Mouse (Mus musculus) spleen, adult 18-20 months (tissue): ENCODE results near the gene Mark3.
"Not testable (repeated sequence)": the region's sequence is repeated elsewhere in the genome, so short reads cannot be mapped to it uniquely, and the experiment has no call there.

ENCODE experiments used
- DNase-seq, 2 experiments: peaks; one replicate each; pipeline ENCODE4 v3.0.0; 2022; ENCODE audit warnings: mixed read lengths in 2 of 2

Gene Mark3

DNA sequence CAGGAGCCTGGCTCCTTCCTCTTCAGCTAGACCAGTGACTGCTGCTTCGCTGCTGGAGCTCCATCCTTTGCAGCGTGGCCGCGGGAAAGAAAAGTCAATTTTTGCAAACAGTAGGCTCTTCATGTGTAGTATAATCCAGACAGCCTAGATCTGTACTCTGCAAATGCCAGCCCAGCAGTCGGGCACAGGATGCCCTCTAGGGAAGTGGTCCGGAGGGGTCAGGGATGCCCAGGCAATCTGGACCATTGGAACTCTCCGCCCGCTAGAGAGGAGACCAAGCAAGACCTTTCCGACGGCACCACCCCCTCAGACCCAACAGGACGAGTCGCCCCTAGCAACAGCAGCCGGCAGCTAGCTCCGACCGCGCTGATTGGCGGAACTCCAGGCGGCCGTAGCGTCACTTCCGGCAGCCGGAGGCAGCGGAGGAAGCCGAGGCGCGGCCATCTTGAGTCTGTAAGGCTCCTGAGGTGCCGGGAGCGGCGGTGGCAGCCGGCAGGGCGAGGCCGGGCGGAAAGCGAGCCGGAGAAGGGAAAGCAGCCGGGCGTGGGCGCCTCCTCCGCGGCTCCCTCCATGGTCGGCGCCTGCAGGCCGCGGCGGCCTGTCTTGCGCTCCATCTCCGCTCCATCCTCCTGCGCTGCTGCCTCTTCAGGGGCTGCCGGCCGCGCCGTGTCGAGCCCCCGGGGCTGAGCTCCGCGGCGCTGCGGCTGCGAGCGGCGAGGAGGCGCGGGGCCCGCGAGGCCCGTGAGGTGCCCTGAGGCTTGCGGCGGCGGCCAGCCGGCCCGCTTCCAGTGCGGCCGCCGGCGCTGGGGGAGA is at the start of gene Mark3:
TSS of gene Mark3 (plus strand) at position 450 of the 813 bp plus-strand sequence.
- DNase-seq = peak; percentile 91 to 92

DNA sequence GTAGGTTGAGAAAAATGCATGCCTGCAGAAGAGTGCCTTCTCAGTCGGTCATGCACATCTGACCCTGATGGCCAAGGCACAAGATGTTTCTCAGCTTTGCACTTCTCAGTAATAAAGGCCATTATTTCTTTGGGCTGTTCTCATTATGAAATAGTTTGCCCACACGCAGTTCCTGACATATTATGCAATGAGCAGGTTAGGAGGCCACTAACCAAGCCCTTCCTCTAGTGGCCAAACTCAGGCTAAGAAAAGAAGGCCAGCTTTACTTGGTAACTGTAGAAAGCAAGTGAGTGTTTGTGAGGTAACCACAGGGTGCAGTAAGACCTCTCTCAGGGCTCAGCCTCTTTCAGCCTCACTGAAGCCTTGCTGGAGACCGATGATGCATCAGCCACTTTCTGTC is 49.4 kb upstream of the Mark3 start:
- no peak for DNase-seq

DNA sequence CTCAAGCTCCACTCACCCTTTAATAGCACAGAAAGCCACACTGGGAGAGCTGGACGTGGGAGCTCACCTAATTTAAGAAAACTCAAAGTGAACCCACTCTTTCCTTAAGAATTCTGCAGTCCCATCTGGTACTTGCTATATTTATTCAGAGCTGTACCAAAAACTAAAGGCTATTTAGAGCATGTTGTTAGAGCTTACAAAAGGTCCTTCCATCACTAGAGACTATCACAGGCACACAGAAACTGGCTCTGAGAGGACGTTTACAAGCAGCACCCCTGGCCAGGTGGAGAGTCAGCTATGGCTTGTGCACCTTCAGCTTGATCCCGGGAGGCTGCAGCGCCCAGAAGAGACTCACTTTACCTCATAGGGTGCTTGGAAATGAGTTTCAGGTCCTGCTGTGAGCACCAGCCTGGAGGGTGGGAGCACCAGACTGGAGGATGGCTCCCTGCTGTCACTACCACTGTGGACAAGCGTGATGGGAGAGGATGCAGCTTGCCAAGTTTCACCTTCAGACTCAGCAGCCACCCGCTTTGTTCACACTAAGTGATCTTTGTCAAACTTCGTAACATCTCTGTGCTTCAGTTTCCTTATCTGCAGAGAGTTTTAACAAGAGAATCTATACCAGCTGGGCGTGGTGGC is 46.6 kb upstream of the Mark3 start:
- no peak for DNase-seq

DNA sequence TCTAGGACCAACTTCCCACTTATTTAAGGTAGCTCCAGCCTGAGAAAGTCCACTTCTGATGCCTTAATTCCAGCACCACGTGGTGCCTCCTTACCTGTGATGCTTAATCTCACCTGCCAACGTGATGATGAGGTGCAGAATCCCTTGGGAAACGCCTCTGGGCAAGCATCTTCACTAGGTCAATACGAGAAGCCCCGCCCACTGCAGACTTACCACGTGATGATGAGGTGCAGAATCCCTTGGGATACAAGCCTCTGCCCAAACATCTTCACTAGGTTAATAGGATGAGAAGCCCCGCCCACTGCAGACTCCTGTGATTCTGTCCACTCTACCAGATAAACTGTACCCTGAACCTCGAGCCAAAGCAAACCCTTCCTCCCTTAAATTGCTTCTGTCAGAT is 45.1 kb upstream of the Mark3 start:
- no peak for DNase-seq

DNA sequence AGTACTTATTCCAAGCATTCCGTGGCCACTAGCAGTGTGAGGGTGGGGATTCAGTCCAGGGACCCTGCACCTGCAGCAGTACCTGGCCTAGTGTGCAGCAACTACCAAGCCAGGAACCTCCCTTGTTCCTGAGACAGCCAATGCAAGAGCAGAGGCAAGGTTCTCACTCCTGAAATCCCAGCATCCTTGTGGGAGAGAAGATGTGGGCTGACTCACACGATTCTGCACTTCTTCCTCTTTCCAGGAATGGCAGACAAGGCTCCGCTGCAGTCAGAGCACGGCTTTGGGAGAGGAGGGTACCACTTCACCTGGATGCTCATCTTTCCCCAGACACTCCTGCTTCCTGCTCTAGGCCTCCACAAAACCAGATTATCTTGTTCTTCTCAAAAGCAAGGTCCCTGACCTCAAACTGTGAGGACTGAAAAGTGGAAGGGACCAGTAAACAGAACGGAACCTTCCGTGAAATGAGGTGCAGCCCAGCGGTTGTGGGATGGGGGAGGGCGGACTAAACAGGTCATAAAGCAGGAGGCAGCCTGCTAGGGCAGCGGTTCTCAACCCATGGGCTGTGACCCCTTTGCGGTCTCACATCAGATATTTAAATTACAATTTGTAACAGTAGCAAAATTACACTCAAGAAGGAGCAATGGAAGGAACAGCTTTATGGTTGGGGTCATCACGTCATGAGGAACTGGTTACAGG is 41.1 kb upstream of the Mark3 start:
- DNase-seq = no peak

DNA sequence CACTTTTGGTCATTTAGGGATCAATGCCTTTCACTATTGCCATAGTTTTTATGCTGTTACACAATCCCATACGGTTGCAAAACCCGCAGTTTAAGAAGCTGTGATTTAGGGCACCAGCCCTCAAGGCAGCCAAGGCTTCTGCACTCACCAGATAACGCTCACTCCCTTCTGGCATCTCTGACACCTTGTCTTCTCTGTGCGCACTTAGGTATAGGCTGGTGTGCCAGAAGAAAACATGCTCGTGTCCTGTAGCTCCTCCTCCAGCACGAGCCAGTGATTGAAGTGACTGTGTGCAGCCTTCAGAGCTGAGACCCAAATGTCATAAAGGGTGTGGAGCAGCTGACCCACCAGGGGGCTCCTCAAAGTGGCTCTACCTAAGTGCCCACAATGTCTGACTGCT is 39.0 kb upstream of the Mark3 start:
- no peak for DNase-seq

DNA sequence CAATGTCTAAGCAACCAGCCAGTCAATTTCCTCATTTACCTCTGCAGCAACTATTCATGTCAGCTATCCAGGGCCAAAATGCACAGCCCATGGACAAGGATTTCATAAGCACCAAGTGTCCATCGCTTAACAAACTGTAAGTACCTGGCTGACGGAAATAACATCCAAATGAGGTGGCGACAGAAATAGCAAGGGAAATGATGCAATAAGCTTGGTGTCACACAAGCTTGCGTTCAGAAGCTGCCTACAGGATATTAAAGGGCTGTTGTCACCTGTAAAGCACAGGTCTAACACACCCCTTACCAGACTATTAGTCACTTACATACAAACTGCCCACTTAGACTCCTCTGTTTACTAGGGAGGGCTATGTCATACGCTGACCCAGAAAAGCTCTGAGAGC is 38.6 kb upstream of the Mark3 start:
- DNase-seq = no peak

DNA sequence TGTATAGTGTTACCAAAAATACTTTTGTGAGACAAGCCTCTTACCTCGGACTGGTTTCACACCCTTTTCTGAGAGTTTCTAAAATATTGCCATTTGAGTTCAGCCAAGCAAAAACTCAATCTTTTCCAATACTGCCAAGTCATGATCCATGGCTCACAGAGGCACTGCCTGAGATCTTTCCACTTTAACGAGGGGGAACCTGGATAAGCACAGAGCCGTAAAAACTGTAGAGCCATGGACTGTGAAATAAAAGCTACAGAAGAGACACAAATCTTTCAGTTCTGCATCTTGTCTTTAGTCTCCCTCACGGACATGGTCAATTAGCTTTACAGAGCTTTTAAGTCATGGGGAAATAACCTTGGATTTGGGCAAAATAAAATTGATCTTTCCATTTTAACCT is 37.6 kb upstream of the Mark3 start:
- DNase-seq = no peak

DNA sequence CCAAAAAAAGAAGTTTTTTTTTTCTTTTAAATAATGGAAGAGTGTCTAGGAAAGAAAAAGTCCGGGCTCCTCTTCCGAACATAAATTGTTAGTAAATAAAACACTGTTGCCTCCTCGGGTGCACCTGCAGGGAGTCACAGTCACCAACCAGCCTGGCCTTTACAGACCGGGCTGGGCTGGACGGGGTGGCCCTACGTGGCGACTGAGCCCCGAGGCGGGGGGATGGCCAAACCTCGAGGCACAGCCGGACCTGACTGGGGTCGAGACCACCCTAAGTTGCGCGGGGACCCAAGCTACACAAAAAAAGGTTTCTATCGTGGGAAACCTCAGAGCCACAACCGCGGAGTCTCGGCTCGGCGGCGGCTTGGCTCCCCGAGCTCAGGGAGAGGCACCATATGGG is 37.0 kb upstream of the Mark3 start:
- no peak for DNase-seq

DNA sequence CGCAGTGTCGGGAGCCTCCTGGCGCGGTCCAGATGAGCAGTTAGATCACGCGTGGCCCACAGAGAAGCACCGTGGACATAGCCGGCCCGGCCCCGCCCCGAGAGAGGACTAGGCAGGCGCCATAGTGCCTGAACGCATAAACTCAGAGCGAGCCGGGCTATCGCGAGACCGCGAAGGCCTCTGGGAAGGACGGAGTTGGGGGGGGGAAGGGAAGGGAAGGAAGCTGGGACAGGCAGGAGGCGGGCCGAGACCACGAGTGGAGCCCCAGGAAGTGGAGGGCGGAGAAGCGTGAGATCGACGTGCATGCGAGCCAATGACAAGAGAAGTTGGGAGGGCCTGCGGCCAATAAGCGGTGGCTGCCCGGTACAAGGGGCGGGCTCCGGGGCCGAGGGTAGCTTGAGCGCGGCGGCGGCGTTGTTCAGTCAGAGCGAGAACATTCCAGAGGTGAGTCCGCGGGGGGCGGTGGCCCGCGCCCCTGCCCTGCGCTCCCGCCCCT is 36.5 kb upstream of the Mark3 start, which contains the start of gene Eif5:
TSS of gene Eif5 (plus strand) at position 221 of the 496 bp plus-strand sequence.
- peak; percentile 98 to 99 for DNase-seq

DNA sequence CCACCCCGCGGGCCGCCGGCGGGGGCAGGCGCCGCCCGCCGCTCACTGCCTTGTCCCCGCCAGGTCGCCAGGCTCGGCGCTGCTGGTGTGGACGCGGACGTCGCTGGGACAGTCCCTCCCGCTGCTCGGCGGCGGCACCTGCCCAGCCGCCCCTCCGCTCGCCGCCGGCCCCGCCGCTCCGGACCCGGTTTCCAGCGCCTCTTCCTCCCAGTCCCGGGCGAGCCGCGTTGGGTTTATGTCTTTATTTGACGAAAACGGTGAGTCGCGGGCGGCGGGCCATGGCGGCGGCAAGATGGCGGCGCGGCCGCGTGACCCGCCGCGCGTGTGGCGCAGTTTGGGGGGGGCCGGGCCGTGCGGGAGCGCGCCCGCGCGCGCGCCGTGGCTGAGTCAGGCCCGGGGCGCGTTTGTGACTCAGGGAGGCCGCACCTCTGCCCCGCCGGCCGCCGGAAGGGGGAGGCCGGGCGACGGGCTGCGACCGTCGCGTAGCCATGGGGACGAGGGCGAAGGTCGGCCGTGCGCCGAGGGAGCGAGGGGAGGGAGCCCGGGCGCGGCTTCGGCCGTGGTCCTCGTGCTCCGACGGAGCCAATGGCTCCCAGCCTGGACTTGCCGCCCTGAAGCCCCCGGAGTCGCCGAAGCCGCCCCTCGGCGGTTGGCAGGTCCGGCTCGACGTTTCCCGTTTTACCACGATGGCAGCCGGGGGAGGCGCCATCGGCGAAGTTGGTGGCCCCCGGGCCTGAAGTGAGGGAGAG is 35.9 kb upstream of the Mark3 start:
- peak; percentile 69 to 76 for DNase-seq

DNA sequence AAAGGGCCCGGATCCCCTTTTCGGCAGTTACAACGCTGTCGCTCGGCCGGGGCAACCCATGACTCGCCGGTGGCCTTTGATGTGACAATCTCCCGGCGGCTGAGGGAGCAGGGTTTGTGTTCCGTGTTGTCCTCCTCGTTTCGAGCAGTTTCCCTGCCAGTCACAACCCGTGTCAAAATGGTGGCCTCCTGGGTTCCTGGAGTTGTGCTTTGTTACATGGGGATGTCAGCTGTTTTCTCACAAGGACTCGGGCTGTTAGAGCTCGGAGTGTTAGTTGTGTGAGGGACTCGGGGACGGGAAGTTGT is 35.3 kb upstream of the Mark3 start:
- no peak for DNase-seq

DNA sequence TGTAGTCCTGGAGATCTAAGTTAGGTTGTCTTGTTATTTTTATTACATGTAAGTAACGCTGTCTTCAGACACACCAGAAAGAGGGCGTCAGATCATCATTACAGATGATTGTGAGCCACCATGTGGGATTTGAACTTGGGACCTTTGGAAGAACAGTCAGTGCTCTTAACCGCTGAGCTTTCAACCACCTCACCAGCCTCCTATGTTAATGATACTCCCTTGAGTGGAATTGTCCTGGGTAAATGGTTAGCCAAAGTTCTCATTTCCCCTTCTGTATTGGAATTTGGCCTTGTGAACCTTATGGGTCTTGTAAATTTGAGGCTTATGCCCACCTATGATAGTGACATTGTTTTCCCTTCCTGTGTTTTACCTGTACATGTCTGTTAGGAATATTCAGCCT is 27.3 kb upstream of the Mark3 start:
- DNase-seq = no peak

DNA sequence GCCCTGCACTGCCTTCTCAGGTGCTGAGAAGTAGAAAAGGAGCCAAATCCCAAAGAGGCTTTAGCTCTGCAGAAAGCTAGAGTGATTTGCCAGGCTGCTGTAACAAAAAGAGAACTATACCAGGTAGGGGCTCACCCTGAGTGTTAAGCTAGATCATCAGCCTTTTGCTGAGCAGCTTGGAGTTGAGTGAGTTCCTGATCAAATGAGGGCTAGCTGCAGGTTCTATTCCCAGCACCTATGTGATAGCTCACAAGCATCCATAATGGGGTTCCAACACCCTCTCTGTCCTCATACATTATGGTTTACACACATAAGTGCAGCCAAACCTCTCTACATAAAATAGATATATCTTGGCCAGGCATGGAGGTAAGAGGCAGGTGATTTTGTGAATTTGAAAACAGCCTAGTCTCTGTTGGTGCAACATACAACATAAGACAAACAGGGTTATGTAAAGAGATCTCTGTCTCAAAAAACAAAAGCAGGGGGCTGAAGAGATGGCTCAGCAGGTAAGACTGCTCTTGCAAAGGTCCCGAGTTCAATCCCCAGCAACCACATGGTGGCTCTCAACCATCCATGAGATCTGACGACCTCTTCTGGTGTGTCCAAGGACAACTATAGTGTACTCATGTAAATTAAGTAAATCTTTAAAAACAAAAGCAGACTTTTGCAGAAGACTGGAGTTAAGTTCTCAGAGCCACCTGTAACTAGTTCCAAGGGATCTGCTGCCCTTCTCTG is 25.6 kb upstream of the Mark3 start:
- no peak for DNase-seq

DNA sequence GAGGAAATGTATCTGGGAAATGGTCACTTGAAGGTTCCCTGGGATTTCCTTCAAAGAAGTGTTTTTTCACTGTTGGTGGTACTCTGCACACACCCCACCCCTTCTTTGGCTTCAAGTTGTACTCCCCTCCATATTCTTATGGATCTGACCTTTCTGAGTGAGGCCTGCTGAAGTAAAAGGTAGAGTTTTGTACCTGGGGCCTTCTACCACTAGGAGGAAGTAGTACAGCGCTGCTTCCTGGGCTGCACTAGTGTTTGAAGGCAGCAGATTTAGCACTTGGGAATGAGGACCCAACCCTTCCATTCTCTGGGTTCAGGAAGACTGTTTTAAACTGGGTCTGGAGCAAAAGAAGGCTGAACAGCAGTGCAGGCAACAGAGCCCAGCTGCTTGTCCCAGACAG is 23.6 kb upstream of the Mark3 start:
- DNase-seq = no peak

DNA sequence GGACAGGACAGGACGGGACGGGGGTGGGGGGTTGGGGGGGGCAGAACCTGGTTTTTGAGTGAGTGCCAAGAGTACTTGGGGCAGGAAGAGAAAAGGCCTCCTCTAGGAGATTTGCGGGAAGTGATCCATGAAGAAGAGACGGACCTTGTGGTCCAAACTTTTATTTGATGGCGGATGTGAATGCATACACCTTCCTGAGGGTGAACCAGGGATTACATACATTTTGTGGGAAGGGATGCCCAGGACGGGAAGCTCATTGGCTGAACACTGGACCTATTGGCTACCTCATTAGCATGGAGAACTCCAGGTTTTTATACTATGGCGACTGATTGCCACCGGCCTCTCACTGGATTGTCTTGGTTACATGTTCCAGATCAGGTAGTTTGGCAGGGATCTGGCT is 22.0 kb upstream of the Mark3 start:
- DNase-seq = no peak

DNA sequence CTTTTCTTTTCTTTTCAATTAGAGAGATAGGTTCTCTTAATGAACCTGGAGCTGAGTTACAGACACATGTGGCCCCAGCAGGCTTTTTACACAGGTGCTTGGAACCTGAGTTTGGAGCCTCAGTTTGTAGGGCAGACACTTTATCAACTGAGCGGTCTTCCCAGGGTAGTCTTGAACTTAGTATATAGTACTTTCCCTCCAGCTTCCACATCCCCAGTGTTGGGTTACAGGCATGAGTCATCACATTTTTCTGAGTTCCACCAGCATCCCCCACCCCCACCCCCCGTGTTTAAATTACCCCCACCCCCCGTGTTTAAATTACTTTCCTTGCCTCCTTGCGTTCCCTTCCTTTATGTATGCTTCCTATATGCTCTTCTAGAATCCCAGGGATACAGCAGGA is 19.0 kb upstream of the Mark3 start:
- no peak for DNase-seq

DNA sequence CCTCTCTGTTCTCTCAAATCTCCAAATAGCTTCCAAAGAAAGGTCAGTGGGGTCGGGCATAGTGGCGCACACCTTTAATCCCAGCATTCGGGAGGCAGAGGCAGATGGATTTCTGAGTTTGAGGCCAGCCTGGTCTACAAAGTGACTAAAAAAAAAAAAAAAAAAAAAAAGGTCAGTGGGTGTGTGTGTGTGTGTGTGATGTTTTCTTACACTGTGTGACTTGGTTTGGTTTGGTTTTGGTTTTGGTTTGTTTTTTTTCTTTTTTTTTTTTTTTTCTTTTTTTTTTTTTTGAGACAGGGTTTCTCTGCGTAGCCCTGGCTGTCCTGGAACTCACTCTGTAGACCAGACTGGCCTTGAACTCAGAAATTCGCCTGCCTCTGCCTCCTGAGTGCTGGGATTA is 18.4 kb upstream of the Mark3 start:
- DNase-seq = not testable (repeated sequence)

DNA sequence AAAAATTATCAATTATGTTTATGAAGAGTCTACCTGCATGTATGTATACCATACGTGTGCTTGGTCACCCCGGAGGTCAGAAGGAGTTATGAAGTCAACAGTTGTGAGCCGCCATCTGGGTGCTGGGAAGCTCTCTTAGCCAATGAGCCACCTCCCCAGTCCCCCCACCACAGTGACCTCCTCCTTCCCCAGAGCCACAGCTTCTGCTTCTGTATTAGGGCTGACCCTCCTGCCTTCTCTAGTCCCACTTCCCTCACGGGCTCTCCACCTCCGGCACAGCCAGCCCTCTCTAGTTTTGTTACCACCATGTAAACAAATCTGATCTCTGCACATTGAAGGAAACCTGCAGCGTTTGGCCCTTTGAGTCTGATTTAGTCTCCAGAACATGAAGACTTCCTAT is 16.8 kb upstream of the Mark3 start:
- no peak for DNase-seq

DNA sequence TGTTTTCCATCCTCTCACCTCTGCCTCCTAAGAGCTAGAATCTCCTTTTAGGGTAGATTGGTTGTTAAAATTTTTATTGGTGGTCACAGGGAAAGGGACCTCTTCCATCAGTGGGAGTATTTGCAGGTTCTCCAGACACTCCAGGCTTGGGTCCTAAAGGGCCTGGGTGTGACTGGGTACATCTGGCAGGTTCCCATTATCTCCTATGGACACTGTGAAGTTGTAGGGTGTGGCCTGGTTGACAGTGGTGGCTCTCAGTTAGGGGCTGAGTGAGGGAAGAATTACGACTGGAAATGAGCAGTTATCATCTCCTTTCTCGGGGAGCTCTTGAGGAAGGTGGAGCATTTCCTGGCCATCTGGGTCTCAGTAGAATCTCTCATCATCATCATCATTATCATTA is 15.7 kb upstream of the Mark3 start:
- no peak for DNase-seq

DNA sequence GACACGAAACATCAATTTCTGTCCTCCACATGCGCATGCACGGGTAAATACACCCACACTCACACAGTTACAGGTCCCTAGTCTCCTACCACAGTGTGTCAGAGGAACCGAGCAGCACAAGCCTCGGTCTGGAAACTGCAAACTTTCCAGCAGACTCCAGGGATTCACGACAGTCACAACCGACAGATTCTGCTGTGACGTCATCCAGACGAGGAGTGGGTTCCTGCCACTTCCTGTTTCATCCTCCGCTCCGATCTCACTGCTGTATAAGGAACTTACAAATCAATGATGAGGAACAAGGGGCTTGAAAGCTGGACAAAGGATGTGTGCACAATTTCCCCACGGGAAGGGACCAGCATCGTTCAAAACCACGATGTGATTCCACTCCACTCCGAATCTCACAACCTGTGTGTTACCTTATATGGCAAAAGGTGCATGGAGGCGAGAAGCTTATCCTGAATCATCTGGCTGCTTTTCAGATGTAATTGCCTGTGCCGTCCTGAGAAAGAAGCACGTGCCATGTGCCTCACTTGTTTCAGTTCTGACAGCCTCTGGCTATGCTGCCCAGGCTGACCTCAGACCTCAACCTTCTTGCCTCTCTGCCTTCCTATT is 14.6 kb upstream of the Mark3 start:
- DNase-seq = peak in 1 of 2 experiments; percentile 19

DNA sequence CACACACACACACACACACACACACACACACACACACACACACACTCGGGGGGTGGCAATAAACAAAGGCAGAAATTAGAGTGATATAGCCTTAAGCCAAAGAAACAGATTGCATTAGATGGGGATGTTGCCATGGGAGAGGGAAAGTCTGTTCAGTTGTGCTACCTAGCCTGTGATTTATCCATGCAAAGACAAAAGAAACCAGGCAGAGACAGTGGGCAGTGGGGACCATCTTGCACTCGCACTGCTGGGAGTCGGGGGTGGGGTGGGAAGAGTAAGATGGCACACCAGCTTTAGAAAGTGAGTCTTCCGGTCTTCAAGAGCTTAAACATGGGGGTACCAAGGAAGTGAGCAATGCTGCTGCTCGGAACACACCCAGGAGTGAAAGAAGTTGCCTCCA is 14.0 kb upstream of the Mark3 start:
- DNase-seq = no peak
